Mouse (Mus musculus) hindbrain, embryonic 10.5 days (tissue): ENCODE results near the gene Eif3k. TPM values are rescaled to one million over a fixed set of nuclear protein-coding genes. Genes with fewer than 3 reads are reported as not detected.
A peak's percentile ranks its signal among the peaks of the same experiment; 100 is the strongest.

ENCODE experiments used
- DNase-seq: peaks from one replicate; pipeline ENCODE4 v3.0.0-alpha.2; 2017; ENCODE audit warnings: low spot score
- H3K27ac ChIP-seq: fragments of 300-500 bp; sonication (generic); 2 replicates; pipeline ENCODE4 v1.5.1; 2016; ENCODE audit warnings: mild to moderate bottlenecking, moderate library complexity
- H3K27me3 ChIP-seq: fragments of 300-500 bp; sonication (generic); 2 replicates; pipeline ENCODE4 v1.6.1; 2016; ENCODE audit warnings: mild to moderate bottlenecking; ENCODE audit not compliant: poor library complexity, insufficient read depth, severe bottlenecking
- H3K36me3 ChIP-seq: fragments of 300-500 bp; sonication (generic); 2 replicates; pipeline ENCODE4 v1.6.1; 2016; ENCODE audit warnings: mild to moderate bottlenecking, moderate library complexity
- H3K4me1 ChIP-seq: fragments of 300-500 bp; sonication (generic); replicated peaks from 2 replicates; pipeline ENCODE4 v1.6.1; 2016; ENCODE audit warnings: mild to moderate bottlenecking
- H3K4me3 ChIP-seq: fragments of 300-500 bp; sonication (generic); 2 replicates; pipeline ENCODE4 v1.5.1; 2016; ENCODE audit warnings: mild to moderate bottlenecking, moderate library complexity
- H3K9me3 ChIP-seq: fragments of 300-500 bp; sonication (generic); 2 replicates; pipeline ENCODE4 v1.6.1; 2016; ENCODE audit warnings: mild to moderate bottlenecking, moderate library complexity
- WGBS: fragments of 180-500 bp; shearing (Covaris S2); methylation state at CpG from one replicate; pipeline ENCODE4 v1.1.7; 2016; 5-methylcytosine and 5-hydroxymethylcytosine counted together
- polyA plus RNA-seq: library from polyadenylated mRNA; unstranded; fragments of >200 nt; fragmentation: Nextera tagmentation; extraction: Ambion mirVana; gene quantifications from 2 replicates; pipeline ENCODE4 v1.2.1, GENCODE M21; 2016

The Eif3k gene
- 426 and 432 TPM in 2 replicates for polyA plus RNA-seq

DNA sequence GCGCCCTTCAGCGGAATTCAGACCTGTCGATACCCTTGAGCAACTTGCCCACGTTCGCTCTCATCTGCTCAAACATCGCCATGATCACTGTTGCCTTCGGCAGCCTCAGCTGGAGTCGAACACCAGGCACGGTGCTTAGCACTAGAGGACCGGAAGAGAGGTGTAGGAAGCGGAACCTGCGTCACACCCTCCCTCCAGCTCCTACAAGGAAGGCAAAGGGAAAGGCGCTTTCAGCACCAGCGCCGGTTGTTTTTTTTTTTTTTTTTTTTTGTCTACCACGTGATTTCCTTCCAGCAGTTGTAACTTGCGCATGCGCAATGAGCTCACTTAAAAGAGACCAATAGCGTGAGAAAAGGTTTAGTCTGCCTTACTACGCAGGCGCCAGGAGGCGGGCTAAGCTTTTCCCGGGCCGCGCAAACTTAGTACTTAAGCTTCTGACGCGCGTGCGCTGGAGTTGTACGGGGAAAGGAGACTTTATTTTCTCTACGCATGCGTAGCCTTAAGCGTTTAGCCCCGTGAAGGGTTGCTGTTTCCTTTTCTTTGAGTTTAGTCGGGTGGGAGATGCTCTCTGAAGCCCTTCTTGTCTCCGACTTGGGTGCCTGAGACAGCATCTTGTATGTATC lies at the start of gene Eif3k, which contains the start of gene Map4k1:
Gene Eif3k (minus strand): TSS at position 214 of the 623 bp plus-strand sequence.
Gene Map4k1 (plus strand): TSS at position 400 of the 623 bp plus-strand sequence.
- WGBS = under 1% methylated on average over 36 of the region's 36 CpGs
- peak; percentile 97 for DNase-seq
- H3K27ac ChIP-seq = peak within 1 kb of the TSS; percentile 85

DNA sequence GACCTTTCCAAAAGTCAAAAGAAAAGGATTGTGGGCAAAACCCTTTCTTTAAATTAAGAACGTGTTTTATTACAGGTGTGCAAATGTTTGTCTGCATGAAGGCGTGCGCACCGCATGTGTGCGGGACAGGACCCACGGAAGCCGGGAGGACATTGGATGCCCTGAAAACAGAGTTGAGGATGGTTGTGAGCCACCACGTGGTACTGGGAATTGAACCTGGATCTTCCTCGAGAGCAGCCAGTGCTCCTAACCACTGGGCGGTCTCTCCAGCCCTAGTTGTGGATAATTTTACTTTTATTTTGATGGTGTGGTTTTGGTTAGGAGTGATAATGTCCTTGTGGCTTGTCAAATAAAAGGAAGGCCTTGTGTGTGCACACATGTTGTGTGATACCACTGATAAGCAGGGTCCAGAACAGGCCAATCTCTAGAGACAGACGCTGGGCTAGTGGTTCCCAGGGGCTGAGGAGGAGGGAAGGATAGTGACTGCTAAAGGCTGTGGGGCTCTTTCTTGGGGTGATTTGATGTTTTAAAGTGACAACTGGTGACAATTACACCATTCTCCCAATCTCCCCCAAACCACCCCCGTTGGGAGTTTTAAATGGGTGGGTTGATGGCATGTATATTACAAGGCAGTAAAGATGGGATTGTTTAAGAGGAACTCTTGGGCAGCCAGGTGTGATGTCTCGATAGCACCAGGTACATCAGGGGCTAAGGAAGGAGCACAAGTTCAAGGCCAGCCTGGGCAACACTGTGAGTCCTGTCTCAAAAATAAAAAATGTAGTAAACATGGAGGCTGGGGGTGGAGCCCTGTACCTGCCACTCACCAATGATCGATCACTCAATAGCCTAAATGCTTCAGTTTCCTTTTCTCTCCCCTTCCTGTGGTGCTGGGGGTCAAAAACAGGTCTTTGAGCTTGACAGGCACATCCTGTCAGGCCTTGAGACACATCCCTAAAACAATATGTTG lies 48.3 kb upstream of the Eif3k start:
- no peaks in the 10 kb centered on the region for H3K36me3 ChIP-seq
- no peak overlapping the region for H3K27ac ChIP-seq
- WGBS = 85% methylated on average over 14 of the region's 14 CpGs
- no peak for DNase-seq
- H3K9me3 ChIP-seq = no peaks in the 10 kb centered on the region
- no peaks in the 10 kb centered on the region for H3K27me3 ChIP-seq
- no peaks in the 10 kb centered on the region for H3K4me1 ChIP-seq
- H3K4me3 ChIP-seq = no peak overlapping the region

More for the DNA sequence above, at the start of gene Eif3k, which contains the start of gene Map4k1:
- Histone ChIP-seq H3K9me3 (no peaks in the 10 kb centered on the region), H3K4me3 (peak within 1 kb of the TSS; percentile 70), H3K36me3 (peaks cover 34% of the 10 kb centered on the region), H3K4me1 (peaks cover 26% of the 10 kb centered on the region), H3K27me3 (no peaks in the 10 kb centered on the region)

DNA sequence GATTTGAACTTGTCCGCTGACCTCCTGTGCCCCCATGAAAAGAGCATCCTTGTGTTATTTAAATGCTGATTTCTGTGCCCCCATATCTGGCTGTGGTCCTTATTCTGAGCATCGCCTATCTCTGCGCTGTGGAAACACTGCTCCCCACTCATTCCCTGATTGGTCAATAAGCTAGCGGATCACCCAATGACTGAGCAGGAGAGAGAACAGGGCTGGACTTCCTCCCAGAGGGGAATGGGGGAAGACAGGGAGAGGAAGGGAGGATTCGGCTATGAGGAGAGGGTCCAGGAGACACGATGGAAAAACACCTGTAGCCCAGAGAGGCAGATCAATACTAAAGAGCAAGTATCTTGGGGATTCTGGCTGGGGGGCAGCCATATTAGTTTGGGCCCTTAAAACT lies 47.1 kb upstream of the Eif3k start:
- no peaks in the 10 kb centered on the region for H3K27me3 ChIP-seq
- no peaks in the 10 kb centered on the region for H3K9me3 ChIP-seq
- no peak overlapping the region for H3K27ac ChIP-seq
- H3K36me3 ChIP-seq = no peaks in the 10 kb centered on the region
- 82% methylated on average over 6 of the region's 6 CpGs for WGBS
- no peaks in the 10 kb centered on the region for H3K4me1 ChIP-seq
- no peak for DNase-seq
- no peak overlapping the region for H3K4me3 ChIP-seq

DNA sequence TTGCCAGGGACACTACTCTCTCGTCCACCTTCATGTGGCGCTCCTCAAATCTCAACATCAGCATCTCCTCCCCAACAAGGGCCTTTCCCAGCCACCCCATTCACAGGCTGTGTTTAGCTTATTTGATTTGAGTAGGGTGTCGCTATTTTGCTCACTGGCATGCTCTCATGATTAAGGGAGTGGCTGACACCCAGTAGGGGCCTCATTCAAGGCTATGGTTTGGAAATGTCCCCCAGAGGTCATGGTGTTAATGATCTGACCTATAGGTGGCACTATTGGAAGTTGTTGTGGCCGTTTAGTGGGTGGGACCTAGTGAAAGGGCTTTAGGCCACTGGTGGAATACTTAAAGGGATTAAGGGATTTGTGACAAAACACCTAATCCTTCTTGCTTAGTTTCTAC lies 45.1 kb upstream of the Eif3k start:
- H3K9me3 ChIP-seq = no peaks in the 10 kb centered on the region
- peaks cover 10% of the 10 kb centered on the region; the same call in 1 of the 2 replicates for H3K27me3 ChIP-seq
- H3K36me3 ChIP-seq = no peaks in the 10 kb centered on the region
- WGBS = 79% methylated on average over 4 of the region's 4 CpGs
- H3K4me1 ChIP-seq = no peaks in the 10 kb centered on the region
- no peak overlapping the region for H3K27ac ChIP-seq
- H3K4me3 ChIP-seq = no peak overlapping the region
- no peak for DNase-seq

DNA sequence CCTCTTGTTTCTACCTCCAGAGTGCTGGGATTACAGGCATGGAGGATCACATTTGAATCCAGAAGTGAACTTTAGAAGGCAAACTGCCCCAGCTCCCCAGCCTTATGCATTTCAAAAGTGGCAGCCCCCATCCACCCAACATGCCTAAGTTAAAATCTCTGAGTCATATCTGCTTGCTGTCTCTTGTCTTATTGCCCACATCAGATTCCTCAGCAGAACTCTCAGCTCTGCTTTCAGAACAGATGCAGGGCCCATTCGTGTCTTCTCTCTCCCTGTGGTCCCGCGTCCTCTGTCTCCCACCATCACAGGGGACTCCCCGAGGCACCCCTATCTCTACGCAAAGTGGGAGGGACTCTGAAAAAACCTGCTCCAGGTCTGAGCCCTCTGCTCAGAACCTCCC lies 44.5 kb upstream of the Eif3k start:
- Histone ChIP-seq H3K4me1 (no peaks in the 10 kb centered on the region), H3K36me3 (no peaks in the 10 kb centered on the region), H3K27me3 (peaks cover 14% of the 10 kb centered on the region), H3K9me3 (no peaks in the 10 kb centered on the region), H3K4me3 (no peak overlapping the region), H3K27ac (no peak overlapping the region)
- WGBS = 91% methylated on average over 5 of the region's 5 CpGs
- DNase-seq = no peak

DNA sequence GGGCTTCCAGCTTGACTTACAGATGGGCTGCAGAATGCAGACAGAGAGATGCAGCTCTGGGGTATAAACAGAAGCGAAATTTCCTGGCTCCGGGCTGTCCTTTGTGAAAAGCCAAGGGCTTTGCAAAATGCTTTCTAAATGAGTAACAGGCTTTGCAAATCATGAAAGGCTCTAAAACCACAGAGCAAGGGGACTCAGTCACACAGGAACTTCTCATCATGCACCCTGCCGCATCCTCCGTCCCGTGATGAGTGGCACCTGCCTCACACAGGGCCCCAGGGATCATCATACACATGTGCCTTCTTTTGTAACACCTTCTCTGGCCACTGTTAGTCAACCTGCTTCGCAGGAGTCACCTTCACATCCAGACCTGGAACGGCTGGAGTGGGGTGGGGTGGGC lies 43.9 kb upstream of the Eif3k start:
- H3K27me3 ChIP-seq = peaks cover 20% of the 10 kb centered on the region
- no peak for DNase-seq
- H3K4me1 ChIP-seq = no peaks in the 10 kb centered on the region
- no peaks in the 10 kb centered on the region for H3K9me3 ChIP-seq
- WGBS = 83% methylated on average over 7 of the region's 7 CpGs
- H3K36me3 ChIP-seq = no peaks in the 10 kb centered on the region
- H3K27ac ChIP-seq = no peak overlapping the region
- H3K4me3 ChIP-seq = no peak overlapping the region

DNA sequence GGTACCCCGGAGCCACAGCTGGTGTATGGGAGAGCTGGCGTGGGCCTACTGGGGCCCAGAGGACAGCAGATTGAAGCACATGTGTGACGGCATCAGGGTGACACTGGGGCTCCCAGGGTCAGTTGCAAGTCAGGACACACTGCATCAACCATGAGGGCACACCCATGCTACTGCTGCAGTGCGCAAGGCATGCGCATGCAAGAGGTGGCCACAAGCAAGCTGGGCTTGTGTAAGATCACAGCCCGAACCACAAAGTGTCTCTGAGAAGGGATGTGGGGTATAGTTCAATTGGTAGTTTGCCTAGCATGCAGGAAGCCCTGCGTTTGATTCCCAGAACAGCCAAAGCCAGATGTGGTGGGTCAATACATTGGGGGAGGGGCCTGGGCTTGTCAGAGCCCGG lies 41.9 kb upstream of the Eif3k start:
- H3K4me3 ChIP-seq = no peak overlapping the region
- DNase-seq = no peak
- H3K27ac ChIP-seq = no peak overlapping the region
- H3K4me1 ChIP-seq = peaks cover 9% of the 10 kb centered on the region
- peaks cover 41% of the 10 kb centered on the region for H3K27me3 ChIP-seq
- no peaks in the 10 kb centered on the region for H3K36me3 ChIP-seq
- 90% methylated on average over 8 of the region's 8 CpGs for WGBS
- H3K9me3 ChIP-seq = no peaks in the 10 kb centered on the region

DNA sequence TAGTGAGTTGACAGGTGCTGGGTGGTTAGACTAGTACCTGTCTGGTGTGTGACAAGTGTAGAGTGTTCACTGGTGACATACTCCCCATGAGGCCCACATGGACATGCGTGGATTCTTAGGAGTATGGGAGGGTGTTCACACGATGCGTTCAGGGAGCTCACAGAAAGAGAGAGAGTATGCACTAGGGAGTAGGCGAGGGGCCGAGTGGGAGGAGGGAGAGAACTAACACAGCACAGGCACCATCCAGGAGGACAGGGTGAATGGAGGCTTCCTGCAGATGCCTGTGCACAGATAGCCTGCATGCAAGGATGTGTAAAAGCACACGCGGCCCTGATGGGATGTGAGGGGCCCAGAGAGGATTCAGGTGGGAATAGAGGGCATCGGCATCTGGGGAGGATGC lies 40.8 kb upstream of the Eif3k start:
- no peak for DNase-seq
- Histone ChIP-seq H3K27ac (no peak overlapping the region), H3K27me3 (peaks cover 51% of the 10 kb centered on the region), H3K36me3 (no peaks in the 10 kb centered on the region), H3K4me1 (peaks cover 9% of the 10 kb centered on the region), H3K9me3 (no peaks in the 10 kb centered on the region), H3K4me3 (no peak overlapping the region)
- WGBS = 92% methylated on average over 8 of the region's 8 CpGs

DNA sequence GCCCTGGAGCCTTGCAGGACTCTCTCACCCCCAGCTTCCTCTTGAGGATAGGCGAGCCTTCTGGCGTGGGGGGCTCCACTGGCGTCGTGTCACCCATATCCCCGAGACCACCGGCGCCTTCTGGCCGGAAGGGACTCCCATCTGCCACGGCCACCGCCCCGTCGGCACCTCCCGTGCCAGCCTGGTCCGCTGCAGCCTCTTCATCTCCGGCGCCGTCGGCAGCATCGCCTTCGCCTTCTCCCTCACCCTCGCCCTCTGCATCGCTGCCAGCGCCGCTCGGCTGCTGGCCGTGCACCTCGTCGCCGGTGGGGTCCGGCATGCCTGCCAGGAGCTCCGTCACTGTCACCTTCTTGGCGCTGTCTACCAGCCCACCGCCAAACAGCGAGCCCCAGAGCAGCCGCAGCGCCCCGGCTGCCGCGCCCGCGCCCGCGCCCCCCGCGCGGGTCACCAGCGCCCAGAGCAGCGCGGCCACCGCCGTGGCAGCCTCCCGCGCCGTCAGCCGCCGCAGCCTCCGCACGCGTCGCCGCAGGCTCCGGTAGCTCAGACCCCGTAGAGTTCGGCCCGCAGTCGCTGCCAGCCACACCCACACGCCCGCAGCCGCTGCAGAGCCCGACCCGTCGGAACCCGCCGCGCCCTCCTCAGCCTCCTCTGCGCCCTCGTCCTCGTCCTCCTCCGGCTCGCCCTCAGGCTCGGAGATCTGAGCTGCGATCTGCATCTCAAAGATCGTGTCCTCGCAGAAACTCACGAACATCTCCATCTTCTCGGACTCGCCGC lies 38.0 kb upstream of the Eif3k start:
- H3K27me3 ChIP-seq = peaks cover 63% of the 10 kb centered on the region
- no peaks in the 10 kb centered on the region for H3K36me3 ChIP-seq
- DNase-seq = peak; percentile 28
- H3K4me1 ChIP-seq = peaks cover 9% of the 10 kb centered on the region
- H3K27ac ChIP-seq = peak overlapping the region; percentile 50; the same call in 1 of the 2 replicates
- 5% methylated on average over 88 of the region's 88 CpGs for WGBS
- H3K9me3 ChIP-seq = peaks cover 7% of the 10 kb centered on the region
- H3K4me3 ChIP-seq = peak overlapping the region; percentile 52

DNA sequence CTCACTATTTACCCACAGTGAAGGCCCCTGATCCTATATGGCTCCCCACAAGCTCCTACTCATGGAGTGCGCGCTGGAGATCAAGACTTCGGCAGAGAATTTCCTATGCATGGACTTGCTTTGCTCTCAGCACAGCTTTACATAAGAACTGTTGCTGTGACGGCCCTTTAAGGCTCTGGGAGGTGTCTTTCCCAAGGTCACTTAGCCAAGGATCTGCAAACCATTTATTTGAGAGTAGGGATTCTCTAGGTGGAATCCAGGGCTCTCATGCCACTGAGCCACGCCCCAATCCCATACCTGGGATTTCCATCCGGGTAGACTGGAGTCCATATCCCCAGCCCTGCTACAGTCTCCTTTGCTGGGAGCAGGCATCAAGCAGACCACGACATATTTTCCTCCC lies 35.6 kb upstream of the Eif3k start:
- 85% methylated on average over 7 of the region's 7 CpGs for WGBS
- H3K36me3 ChIP-seq = no peaks in the 10 kb centered on the region
- peaks cover 55% of the 10 kb centered on the region for H3K27me3 ChIP-seq

DNA sequence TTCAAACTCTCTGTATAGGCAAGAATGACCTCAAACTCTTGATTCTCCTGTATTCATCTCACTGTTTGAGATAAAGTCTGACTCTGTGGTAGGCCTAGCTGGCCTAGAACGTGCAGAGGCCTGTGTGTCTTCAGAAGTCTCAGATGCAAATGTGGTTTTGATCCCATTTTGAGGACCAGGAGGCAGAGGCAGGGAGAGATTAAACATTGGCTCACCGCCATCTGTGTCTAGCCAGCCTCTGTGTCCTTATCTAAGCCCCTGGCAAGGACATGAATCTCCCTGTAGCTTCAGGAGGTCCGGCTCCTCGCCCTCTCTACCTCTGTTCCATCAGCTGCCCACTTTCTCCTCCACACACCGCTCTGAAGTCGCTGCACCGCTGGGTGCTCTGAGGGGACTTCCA lies 34.8 kb upstream of the Eif3k start:
- H3K36me3 ChIP-seq = no peaks in the 10 kb centered on the region
- H3K9me3 ChIP-seq = peaks cover 7% of the 10 kb centered on the region
- H3K27ac ChIP-seq = no peak overlapping the region
- peaks cover 9% of the 10 kb centered on the region for H3K4me1 ChIP-seq
- no peak overlapping the region for H3K4me3 ChIP-seq
- WGBS = 89% methylated on average over 7 of the region's 7 CpGs
- H3K27me3 ChIP-seq = peaks cover 51% of the 10 kb centered on the region
- no peak for DNase-seq

More for the DNA sequence above, 35.6 kb upstream of the Eif3k start:
- no peak overlapping the region for H3K27ac ChIP-seq
- no peak overlapping the region for H3K4me3 ChIP-seq
- H3K9me3 ChIP-seq = peaks cover 7% of the 10 kb centered on the region
- H3K4me1 ChIP-seq = peaks cover 9% of the 10 kb centered on the region
- DNase-seq = no peak

DNA sequence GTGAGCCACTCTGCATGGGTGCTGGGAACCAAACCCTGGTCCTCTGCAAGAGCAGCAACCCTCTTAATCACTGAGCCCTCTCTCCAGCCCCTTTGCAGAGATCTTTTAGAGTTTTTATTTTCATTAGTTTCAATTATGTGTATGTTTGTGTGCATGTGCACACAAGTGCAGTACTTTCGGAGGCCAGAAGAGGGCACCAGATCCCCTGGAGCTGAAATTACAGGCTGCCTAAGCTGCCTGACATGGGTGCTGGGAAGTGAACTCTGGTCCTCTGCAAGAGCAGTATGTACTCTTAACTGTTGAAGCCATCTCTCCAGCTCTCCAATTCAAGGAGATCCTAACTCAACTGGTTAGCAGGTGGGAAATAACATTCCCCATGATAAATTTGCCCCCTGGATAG lies 33.3 kb upstream of the Eif3k start:
- Histone ChIP-seq H3K27me3 (peaks cover 37% of the 10 kb centered on the region), H3K4me3 (no peak overlapping the region), H3K36me3 (no peaks in the 10 kb centered on the region), H3K4me1 (peaks cover 9% of the 10 kb centered on the region), H3K27ac (no peak overlapping the region), H3K9me3 (peaks cover 7% of the 10 kb centered on the region)
- 92% methylated on average over 1 of the region's 1 CpGs for WGBS
- DNase-seq = no peak
